Mouse (Mus musculus) intestine, embryonic 16.5 days (tissue): Measurements from ENCODE around the gene Slmap. TPM values are rescaled to one million over a fixed set of nuclear protein-coding genes. Genes with fewer than 3 reads are reported as not detected.
"Not testable (repeated sequence)": the region's sequence is repeated elsewhere in the genome, so short reads cannot be mapped to it uniquely, and the experiment has no call there.

Experiments used
- ATAC-seq: fragments of 200-750 bp; cut with Nextera tagmentation; 2 replicates; pipeline ENCODE4 v1.8.0; 2017; ENCODE audit warnings: moderate TSS enrichment, moderate library complexity
- H3K27ac ChIP-seq: fragments of 300-500 bp; sonication (generic); 2 replicates; pipeline ENCODE4 v1.5.1; 2014; ENCODE audit warnings: mild to moderate bottlenecking, low read length
- H3K27me3 ChIP-seq: fragments of 300-500 bp; sonication (generic); replicated peaks from 2 replicates; pipeline ENCODE4 v1.6.1; 2014; ENCODE audit warnings: low read length, control low read depth, mixed read lengths; ENCODE audit not compliant: control insufficient read depth, insufficient read depth
- H3K36me3 ChIP-seq: fragments of 300-500 bp; sonication (generic); 2 replicates; pipeline ENCODE4 v1.6.1; 2014; ENCODE audit warnings: low read length, control low read depth; ENCODE audit not compliant: control insufficient read depth, insufficient read depth
- H3K4me1 ChIP-seq: fragments of 300-500 bp; sonication (generic); 2 replicates; pipeline ENCODE4 v1.6.1; 2014; ENCODE audit warnings: low read length, control low read depth, mixed read lengths; ENCODE audit not compliant: control insufficient read depth, insufficient read depth
- H3K4me2 ChIP-seq: fragments of 300-500 bp; sonication (generic); 2 replicates; pipeline ENCODE4 v1.6.1; 2014; ENCODE audit warnings: low read depth, low read length, control low read depth
- H3K4me3 ChIP-seq: fragments of 300-500 bp; sonication (generic); 2 replicates; pipeline ENCODE4 v1.5.1; 2014; ENCODE audit warnings: mild to moderate bottlenecking, low read length
- H3K9ac ChIP-seq: fragments of 300-500 bp; sonication (generic); 2 replicates; pipeline ENCODE4 v1.6.1; 2014; ENCODE audit warnings: low read depth, low read length
- H3K9me3 ChIP-seq: fragments of 300-500 bp; sonication (generic); 2 replicates; pipeline ENCODE4 v1.6.1; 2016; ENCODE audit warnings: low read length, control low read depth; ENCODE audit not compliant: control insufficient read depth
- WGBS: fragments of 180-500 bp; shearing (Covaris S2); extraction: QIAGEN DNeasy Blood & Tissue Kit; methylation state at CpG from one replicate; pipeline ENCODE4 v1.1.7; 2014; 5-methylcytosine and 5-hydroxymethylcytosine counted together
- polyA plus RNA-seq: library from polyadenylated mRNA; unstranded; fragments of >200 nt; fragmentation: Nextera tagmentation; extraction: Ambion mirVana; gene quantifications from 2 replicates; pipeline ENCODE4 v1.2.1, GENCODE M21; 2015

Gene Slmap
- polyA plus RNA-seq, 1 experiment from 2014 or later: 40.4 TPM

GRCm38 (mm10) chr14:26398508-26399160 is 136.1 kb downstream of the Slmap start:
- Histone ChIP-seq H3K9ac (no peak overlapping the region), H3K4me1 (no peaks in the 10 kb centered on the region), H3K27ac (no peak overlapping the region), H3K4me3 (no peak overlapping the region), H3K4me2 (no peak overlapping the region), H3K36me3 (no peaks in the 10 kb centered on the region), H3K27me3 (no peaks in the 10 kb centered on the region), H3K9me3 (peaks cover 9% of the 10 kb centered on the region; the same call in 1 of the 2 replicates)
- ATAC-seq: no peak
- 91% methylated on average over 7 of the region's 7 CpGs for WGBS

- Histone ChIP-seq H3K27me3 (no peaks in the 10 kb centered on the region), H3K4me1 (no peaks in the 10 kb centered on the region), H3K27ac (no peak overlapping the region), H3K4me2 (no peak overlapping the region), H3K9ac (no peak overlapping the region), H3K4me3 (no peak overlapping the region), H3K9me3 (peaks cover 3% of the 10 kb centered on the region; the same call in 1 of the 2 replicates), H3K36me3 (no peaks in the 10 kb centered on the region)
- 93% methylated on average over 13 of the region's 13 CpGs for WGBS
- no peak for ATAC-seq
Measured at GRCm38 (mm10) chr14:26391866-26392265, 142.9 kb downstream of the Slmap start.

- H3K9me3 ChIP-seq, H3K4me3 ChIP-seq, H3K27me3 ChIP-seq, H3K9ac ChIP-seq, H3K4me2 ChIP-seq, H3K4me1 ChIP-seq, H3K36me3 ChIP-seq, ATAC-seq, H3K27ac ChIP-seq: not testable (repeated sequence)
- WGBS: 89% methylated on average over 2 of the region's 2 CpGs
Measured at GRCm38 (mm10) chr14:26388961-26389360, 145.8 kb downstream of the Slmap start.

GRCm38 (mm10) chr14:26386999-26387398 is 147.7 kb downstream of the Slmap start:
- 50% methylated on average over 5 of the region's 5 CpGs for WGBS
- H3K9ac ChIP-seq, H3K4me1 ChIP-seq, H3K27ac ChIP-seq, H3K4me2 ChIP-seq, H3K4me3 ChIP-seq, ATAC-seq, H3K36me3 ChIP-seq, H3K9me3 ChIP-seq, H3K27me3 ChIP-seq: not testable (repeated sequence)

GRCm38 (mm10) chr14:26385659-26386058 is 149.1 kb downstream of the Slmap start:
- not testable (repeated sequence) for H3K4me2 ChIP-seq, H3K9me3 ChIP-seq

GRCm38 (mm10) chr14:26379071-26379470 is 155.7 kb downstream of the Slmap start:
- no peaks in the 10 kb centered on the region for H3K9me3 ChIP-seq
- no peaks in the 10 kb centered on the region for H3K27me3 ChIP-seq
- no peaks in the 10 kb centered on the region for H3K36me3 ChIP-seq
- no peaks in the 10 kb centered on the region for H3K4me1 ChIP-seq
- no peak for ATAC-seq
- WGBS: 42% methylated on average over 3 of the region's 3 CpGs
- no peak overlapping the region for H3K4me2 ChIP-seq
- no peak overlapping the region for H3K4me3 ChIP-seq
- H3K27ac ChIP-seq: no peak overlapping the region
- H3K9ac ChIP-seq: no peak overlapping the region

More at GRCm38 (mm10) chr14:26385659-26386058, 149.1 kb downstream of the Slmap start:
- not testable (repeated sequence) for H3K9ac ChIP-seq, ATAC-seq, H3K27me3 ChIP-seq, H3K27ac ChIP-seq, H3K36me3 ChIP-seq, H3K4me3 ChIP-seq, H3K4me1 ChIP-seq
- WGBS: 71% methylated on average over 2 of the region's 2 CpGs

- Histone ChIP-seq H3K4me1 (no peaks in the 10 kb centered on the region), H3K27ac (no peak overlapping the region), H3K9me3 (no peaks in the 10 kb centered on the region), H3K4me3 (no peak overlapping the region), H3K4me2 (no peak overlapping the region), H3K27me3 (no peaks in the 10 kb centered on the region), H3K9ac (no peak overlapping the region), H3K36me3 (no peaks in the 10 kb centered on the region)
- 1% methylated on average over 2 of the region's 2 CpGs for WGBS
- ATAC-seq: no peak
Measured at GRCm38 (mm10) chr14:26376652-26377051, 158.1 kb downstream of the Slmap start.

Other genes with a start within 250 kb of the Slmap start
- gene Dennd6a, start 38.9 kb upstream of the Slmap start, polyA plus RNA-seq: 21.6 and 22.9 TPM in 2 replicates
- gene Arf4, start 103.1 kb upstream of the Slmap start, polyA plus RNA-seq: 615 and 619 TPM in 2 replicates
- 8.9 and 9.8 TPM in 2 replicates for gene Pde12, start 135.0 kb upstream of the Slmap start, polyA plus RNA-seq
- gene Dnah12, start 158.3 kb upstream of the Slmap start, polyA plus RNA-seq: 0.06 and 0.07 TPM in 2 replicates